Mouse (Mus musculus) gastrocnemius, adult 8-10 months (tissue): Measurements from ENCODE around the gene Stx4a. TPM values are rescaled to one million over a fixed set of nuclear protein-coding genes. Genes with fewer than 3 reads are reported as not detected.
"Not testable (repeated sequence)": the region's sequence is repeated elsewhere in the genome, so short reads cannot be mapped to it uniquely, and the experiment has no call there.

Experiments used
- DNase-seq, 2 experiments: peaks; one replicate each; pipeline ENCODE4 v3.0.0; 2022; ENCODE audit warnings: low spot score in 2 of 2
- total RNA-seq, 4 experiments: library from RNA; stranded (reverse); gene quantifications; 2 replicates each; pipeline ENCODE4 v1.2.4; 2022

Gene Stx4a
- total RNA-seq, 4 experiments from 2014 or later: 44.5 to 64.1 (median 50.8) TPM

DNA sequence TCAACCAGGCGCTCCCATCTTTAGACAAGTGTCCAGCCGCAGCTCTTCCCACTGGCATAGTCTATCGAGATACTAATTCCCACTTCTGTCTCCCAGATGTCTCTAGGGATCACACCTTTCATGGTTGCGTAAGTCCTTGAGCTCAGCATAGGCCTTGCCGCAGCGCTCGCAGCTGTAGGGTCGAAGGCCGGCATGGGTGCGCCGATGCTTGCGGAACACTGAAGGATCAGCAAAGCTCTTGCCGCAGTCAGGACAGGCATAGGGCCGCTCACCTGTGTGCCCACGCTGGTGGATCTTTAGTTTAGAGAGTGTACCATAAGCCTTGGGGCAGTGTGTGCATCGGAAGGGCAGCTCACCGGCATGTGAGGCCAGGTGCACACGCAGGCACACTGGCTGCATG lies 43.5 kb downstream of the Stx4a start:
- no peak for DNase-seq

DNA sequence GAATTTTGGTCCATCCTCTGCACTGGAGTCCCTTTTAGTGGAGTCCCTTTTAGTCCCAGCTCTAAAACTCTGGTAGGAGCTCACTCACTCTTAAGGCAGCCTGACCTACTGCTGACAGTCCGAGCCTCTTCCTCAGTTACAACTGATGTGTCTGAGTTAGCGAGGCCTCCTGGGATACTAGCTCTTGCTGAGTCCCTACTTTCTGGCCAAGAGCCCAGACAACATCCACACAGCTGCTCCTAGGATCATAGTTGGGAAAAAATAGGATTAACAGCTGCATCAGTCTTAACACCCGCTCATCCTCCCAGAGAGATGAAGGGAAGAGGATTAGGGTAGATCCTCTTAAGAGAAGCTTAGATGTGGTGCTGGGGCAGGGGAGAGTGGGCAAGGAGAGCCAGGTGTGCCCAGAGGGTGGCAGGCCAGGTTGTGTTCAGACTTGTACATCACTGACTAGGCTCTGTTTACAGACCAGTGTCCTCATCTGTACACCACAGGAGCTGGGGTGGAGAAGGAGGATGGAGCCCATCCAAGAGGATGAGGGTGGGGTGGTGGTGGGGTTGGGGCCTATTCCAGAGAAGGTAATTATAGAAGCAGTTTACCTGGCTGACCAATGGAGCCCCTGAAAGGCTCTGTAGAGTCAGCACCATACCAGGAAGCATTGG lies 45.2 kb downstream of the Stx4a start:
- DNase-seq: peak in 1 of 2 experiments; percentile 39

DNA sequence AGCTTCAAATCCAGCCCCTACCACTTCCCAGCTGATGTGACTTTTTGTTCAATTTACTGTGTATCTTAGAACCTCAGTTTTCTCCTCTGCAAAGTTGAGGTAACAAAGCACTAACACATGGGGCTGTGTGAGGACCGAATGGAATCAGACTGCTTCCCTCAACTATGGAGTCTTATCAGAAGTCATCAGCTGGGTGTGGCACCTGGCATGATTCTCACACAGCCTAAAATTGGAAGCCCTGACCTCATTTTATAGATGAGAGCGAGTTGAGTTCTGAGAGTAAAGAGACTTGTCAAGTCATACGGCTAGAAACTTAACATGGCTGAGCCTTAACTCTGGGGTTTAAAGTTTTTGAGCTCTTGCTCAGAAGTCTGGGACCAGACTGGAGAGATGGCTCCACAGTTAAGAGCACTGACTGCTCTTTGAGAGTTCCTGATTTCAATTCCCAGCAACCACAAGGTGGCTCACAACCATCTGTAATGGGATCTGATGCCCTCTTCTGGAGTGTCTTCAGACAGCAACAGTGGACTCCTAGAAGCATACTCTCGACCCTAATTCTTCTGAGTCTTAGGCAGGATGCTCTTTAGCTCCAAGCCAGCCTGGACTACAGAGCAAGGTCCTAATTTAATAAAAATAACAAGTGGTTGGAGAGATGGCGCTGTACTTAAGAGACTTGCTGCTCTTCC lies 46.2 kb downstream of the Stx4a start:
- no peak for DNase-seq

DNA sequence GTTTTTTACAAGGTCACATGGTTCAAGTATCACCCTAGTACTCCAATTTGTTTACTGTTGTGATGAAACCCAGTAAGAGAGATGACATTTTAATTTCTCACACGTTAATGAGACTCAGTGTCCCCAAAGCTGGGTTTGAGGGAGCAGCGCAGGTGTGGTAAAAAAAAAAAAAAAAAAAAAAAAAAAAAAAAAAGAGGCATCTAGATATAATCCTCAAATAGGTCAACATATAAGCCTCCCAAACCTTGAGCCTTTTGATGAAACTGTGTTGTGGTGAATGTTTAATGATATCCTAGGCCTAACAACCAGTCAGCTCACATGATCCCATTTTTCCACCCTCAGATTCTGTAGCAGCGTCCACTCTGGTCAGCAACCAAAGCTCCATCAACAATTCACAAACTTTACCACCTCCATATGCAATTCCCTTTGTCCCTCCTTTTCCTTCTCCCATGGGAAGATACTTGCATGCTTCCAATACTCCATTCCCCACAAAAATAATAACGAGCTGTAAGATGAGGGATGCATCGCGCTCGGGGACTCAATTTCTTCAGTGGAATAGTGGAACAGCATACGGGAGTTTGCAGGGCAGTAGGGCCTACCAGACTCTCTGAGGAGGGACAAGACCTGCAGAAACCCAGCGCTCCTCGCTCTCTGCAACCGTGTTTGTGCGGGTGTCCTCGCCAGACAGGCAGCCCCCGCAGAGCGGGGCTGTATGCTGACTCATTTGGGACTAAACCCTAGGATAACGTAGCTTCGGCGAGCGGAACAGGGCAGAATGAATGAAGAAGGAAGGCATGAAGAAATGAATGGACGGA lies 50.9 kb downstream of the Stx4a start:
- DNase-seq: no peak

DNA sequence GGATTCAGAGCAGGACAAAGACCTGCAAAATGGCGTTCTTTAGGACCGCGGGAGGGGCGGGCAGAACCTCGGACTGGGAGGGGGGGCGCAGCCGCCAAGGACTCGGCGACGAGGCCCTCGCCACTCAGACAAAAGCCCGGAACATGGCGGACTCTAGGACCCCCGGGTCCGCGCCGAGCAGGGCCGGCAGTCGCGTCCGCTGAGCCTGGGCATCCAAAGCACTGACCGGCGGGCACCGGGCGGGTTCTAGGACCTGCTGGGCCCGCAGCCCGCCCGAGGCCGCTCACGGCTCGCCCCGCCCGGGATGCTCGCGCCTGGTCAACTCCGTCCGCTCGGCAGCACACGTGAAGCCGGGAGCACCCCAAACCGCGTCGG lies 51.5 kb downstream of the Stx4a start:
- peak; percentile 82 to 83 for DNase-seq

DNA sequence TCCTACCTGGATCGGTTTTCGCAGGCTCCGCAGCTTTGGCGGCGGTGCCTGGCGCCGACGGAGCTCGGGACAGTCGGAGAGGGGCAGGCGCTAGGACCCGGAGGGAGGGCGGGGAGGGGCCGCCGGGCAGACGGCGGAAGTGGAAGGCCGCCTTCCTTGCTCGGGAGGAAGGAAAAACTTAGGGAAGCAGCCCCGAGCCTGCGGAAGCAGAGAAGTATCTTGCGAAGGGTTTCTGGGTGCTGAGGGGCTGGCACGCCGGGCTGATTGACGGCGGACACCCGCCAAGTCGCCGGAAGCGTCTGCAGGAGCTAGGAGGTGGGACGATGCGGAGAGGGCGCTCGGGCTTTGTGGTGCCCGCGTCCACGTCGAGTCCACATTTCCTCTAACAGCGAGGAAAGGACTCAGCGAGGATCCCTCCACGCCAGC lies 52.0 kb downstream of the Stx4a start, which contains the start of gene Zfp646:
Gene Zfp646 (plus strand): TSS at position 181 of the 426 bp plus-strand sequence.
- DNase-seq: peak; percentile 43 to 54

DNA sequence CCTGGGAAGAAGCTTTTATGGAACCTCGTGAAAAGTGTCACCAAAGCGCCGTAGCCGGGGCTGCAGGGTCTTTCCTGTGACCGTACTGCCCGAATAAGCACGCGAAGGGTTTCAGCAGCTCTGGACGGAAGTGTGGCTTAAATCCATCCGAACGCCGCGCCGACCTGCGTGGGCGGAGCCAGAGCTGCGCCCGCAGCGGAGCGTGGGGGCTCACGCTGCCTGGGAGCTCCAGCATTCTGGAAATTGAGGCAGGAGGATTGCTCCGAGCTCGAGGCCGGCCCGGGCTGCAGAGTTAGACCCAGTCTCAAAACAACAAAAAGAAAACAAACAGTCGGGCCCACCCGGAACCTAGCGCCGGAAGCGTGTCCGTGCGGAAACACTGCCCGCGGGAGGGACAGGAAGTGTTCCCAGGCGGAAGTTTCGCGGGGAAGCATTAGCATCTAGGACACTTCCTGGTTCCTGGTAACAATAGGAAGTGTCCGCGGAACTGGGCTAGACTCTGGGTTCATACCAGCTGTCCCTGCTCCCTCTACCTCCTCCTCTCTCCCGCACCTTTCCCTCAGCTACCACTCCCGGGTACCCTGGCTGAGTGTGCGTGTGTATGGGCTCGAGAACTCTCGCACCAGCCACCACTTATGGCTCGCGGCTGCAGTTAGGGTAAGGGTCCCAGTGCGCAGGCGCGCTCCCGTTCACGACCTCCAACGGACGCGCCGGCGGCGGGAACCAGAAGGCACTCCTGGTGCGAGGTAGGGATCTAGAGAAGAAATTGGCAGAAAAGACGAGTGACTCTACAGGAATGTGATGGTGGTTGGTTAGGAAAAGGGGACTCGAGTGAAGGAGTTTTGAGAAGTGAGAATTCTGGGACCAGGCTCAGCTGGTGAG lies 52.6 kb downstream of the Stx4a start, which contains the start of gene Zfp668:
Gene Zfp668 (minus strand): TSS at position 362 of the 882 bp plus-strand sequence.
- DNase-seq: peak; percentile 82 to 83

DNA sequence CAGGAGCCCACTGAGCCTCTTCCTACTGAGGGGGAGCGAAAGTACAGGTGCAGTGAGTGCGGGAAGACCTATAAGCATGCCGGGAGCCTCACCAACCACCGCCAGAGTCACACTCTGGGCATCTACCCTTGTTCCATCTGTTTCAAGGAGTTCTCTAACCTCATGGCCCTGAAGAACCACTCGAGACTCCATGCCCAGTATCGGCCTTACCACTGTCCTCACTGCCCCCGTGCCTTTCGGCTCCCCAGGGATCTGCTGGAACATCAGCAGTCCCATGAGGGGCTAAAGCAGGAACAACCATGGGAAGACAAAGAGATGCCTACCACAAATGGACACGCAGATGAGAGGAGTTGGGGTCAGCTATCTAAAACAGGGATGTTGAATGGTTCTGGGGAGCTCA lies 55.2 kb downstream of the Stx4a start:
- no peak for DNase-seq

DNA sequence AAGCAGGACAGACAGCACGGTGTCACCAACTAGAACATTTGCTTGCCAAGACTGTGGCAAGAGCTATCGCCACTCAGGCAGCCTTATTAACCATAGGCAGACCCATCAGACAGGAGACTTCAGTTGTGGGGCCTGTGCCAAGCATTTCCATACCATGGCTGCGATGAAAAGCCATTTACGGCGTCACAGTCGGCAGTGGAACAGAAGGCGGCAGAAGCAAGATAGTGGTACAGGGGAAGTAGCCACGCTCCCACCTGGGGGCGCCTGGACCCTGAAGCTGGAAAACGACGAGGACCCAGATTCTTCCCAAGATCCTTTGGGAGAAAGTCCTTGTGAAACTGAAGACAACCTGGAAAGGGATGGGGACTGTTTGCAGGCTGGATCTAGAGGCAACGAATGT lies 56.3 kb downstream of the Stx4a start:
- DNase-seq: no peak

DNA sequence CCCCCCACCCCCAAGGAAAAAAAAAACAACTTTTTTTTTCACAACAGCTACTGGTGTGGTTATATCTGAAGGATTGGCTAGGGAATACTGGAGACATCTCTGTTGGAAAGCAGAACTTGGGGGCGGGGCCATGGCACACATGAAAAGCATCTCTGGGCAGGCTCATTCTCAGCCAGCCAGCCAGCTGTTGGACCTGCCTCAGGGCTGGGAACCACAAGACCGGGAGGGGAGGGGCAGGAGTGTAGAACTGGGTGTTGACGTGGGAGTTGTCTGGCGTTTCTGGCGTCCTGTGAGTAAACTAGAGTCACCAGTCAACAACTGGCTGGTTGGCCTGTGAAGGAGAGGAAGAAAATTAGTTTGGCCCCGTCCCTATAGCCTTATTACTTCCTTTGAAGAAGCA lies 61.9 kb downstream of the Stx4a start:
- peak; percentile 55 to 79 for DNase-seq

DNA sequence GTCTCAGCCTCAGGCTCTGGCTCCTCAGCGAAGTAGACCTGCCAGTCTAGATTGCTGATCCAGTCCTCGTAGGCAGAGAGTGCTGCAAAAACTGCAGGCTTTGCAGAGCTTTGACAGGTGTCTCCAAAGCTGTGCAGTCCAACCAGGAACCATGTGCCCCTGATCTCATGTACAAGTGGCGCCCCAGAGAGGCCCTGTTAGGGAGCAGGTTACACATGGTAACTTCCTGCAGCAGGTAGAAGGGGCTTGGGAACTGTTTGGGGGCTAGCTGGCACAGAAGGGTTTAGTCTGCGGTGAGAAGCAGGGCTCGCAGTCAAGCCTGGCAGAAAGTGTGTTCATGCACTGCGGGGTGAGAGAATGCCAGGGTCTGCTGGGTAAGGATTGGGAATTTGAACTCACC lies 62.5 kb downstream of the Stx4a start:
- no peak for DNase-seq

DNA sequence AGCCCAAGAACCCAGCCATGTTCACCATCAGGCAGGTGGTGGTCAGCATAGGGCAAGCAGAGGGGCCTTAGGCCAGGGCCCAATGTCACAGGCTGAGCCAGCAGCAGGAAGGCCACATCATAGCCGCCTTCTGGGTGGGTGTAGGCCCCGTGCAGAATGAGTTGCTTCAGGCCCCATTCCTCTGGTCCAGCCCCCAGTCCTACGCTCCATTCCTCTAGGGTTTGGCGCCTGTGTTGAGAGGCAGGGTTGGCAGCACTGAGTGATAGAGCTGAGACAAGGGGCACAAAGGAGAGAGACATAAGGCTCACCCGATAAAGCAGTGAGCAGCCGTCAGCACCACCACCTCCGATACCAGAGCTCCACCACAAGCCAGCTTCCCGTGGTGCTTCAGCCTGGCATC lies 63.1 kb downstream of the Stx4a start:
- no peak for DNase-seq

DNA sequence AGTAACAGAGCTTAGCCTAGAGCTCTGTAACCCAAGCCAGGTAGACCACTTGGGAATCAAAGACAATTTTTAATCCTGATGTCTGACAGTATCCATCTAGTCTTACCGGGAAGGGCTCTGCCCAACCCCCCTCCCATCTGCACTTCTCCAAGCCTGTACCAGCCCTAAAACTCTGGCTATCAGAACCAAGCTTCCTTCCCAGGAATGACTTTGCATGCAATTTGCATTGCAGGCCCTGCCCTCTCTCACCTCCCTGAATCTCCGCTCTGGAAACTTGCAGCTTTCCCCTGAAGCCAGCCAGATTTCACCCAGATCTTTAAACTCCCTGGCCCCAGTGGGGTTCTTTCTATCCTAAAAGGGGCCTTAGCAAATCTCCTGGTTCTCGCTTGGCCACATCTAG lies 63.7 kb downstream of the Stx4a start:
- no peak for DNase-seq

DNA sequence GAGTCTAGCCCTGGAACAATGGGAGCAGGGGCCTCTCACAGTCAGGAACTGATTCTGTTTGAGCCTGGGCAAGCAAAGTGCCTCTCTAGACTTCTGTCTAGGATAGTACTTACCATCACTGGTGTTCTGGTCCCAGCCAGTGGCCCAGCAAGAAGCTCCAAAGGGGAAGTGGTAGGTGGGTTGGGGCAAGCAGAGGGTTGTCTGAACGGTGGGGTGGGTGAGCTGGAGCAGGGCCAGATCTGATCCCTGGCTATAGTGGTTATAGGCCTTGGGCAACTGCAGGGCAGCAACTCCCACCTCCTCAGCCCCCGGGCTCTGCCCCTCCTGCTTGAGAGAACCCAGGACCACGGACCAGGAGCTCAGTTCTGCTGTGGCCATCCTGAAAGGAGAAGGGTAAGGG lies 64.7 kb downstream of the Stx4a start:
- DNase-seq: no peak

DNA sequence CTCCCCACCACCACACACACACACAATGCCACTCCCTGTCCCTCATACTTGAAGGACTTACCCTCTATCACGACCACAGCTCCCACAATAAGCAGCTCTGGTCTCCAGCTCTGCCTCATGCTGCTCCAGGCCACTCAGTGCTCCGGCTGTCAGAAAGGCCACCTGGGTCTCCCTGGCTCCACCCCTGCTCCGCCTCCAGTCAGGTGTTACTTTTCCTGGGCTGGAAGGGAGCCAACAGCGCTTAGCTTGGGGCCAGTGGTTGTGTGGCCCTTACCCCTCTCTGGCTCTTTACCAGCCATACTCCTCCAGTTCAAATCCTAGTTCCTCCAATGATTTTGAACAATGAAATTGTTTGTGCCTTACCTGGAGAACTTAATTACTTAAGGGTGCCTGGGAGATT lies 66.7 kb downstream of the Stx4a start, which contains the start of gene Prss53:
Gene Prss53 (minus strand): TSS at position 173 of the 400 bp plus-strand sequence.
- no peak for DNase-seq

DNA sequence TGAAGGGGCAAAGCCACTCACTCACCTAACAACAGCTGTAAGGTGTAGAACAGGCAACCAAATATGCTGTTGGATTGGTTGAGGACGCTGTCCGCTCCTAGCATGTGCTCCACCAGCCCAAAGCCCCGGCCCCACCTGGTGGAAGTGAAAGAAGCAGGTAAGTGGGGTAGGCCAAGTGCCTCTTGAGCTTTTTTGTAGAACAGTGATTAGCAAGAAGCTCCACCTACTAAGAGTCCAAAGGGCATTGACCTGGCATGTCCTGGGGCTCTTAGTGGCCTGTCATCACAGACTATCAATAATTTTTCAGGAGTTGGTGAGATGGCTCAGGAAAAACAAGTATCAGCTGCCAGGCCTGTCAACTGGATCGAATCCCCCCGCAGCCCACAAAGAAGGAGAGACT lies 70.4 kb downstream of the Stx4a start:
- DNase-seq: no peak

DNA sequence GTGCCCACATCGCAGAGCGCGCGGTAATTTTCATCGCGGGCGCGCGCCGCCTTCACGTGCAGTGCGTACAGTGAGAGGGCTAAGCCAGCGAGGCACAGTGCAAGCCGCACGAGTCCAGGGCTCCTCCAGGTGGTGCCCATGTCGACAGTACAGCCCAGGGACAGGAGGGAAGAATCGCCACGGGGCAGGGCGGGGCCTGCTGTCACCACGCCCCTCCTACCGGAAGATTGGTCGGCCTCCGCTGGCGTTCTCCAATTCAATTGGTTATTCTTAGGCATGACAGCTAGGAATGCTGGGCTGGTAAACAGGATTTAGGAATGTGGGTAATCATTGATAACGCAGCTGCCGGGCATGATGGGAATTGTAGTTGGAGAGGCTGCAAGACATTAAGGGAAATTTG lies 71.3 kb downstream of the Stx4a start, which contains the start of the genes Gm21974 and Vkorc1:
Gene Gm21974 (minus strand): TSS at position 13 of the 400 bp plus-strand sequence.
Gene Vkorc1 (minus strand): TSS at position 176 of the 400 bp plus-strand sequence.
- DNase-seq: peak; percentile 95

DNA sequence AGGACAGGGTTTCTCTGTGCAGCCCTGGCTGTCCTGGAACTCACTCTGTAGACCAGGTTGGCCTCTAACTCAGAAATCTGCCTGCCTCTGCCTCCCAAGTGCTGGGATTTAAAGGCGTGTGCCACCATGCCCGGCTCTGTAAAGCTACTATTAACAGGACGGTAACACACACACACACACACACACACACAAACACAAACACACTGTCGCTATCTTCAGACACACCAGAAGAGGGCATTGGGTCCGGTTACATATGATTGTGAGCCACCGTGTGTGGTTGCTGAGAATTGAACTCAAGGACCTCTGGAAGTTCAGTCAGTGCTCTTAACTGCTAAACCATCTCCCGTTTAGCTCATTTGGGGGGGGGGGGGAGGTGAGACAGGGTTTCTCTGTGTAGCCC lies 71.8 kb downstream of the Stx4a start:
- not testable (repeated sequence) for DNase-seq

DNA sequence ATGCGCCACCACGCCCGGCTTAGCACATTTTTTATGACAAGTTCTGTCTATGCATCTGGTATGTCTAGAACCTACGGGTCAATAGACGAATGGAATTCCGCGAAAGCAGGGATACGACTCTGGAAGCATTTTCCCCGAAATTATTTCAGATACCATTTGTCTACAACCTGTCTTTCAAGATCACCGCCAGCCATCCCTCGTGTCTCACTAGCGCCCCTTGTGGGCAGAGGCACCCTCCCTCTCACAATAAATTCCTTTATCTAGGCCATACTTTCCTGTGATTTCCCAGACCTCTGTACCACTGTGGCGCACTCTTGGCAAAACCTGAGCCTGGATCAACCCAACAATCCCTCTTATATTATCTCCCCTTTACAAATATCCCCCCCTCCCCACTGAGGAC lies 72.3 kb downstream of the Stx4a start:
- DNase-seq: peak; percentile 37 to 57

DNA sequence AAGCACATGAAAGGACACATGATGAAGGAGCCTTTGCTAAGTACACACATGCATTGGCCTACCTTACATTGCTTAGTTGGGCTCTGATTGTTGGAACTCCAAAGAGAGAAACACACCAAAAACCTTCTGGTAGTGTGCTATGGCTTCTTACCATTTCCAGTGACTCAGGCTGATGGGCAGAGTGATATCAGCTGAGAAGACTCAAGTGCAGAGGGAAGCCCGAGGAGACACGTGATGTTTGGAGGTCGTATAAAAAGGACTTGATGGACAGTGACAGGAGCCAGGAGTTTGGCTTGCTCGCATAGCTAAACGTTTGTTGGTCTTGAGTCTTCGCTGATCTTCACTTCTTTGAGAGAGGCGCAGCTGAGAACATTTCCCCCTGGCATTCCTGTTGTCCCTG lies 73.4 kb downstream of the Stx4a start:
- no peak for DNase-seq
